Mouse (Mus musculus) CH12F3 (cell line): ENCODE results near the gene Acsbg1.

Experiments used
- in situ Hi-C: fragments of 300-500 bp; cut with MboI; formaldehyde crosslinking; loops from 2 replicates; pipeline ENCODE4 v1.14.3; 2020; ENCODE audit warnings: low sequenced_read_pairs

Acsbg1 gene

DNA sequence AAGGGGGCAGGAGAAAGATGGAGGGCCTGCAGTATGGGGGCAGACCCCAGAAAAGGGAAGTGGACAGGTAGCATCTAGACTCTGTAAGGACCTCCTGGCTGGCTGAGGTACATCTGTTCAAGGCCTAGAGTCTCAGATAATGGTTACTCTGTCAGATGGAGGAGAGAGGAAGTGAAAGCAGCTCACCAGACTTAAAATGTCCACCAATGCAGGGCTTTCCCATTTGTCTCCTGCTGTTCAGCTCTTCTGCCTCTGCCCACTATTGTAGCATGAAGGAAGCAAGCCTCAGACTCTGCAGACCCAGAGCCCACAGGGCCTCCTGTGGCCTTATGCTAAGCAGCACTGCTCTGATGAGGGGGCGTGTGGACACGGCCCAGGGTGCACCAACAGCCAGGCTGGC, 106.6 kb downstream of the Acsbg1 start:
- in situ Hi-C loops: no loop called here
